Mouse (Mus musculus) testis, adult 2 months (tissue): ENCODE measurements around the gene Sgsh.

ENCODE experiments used
- CTCF ChIP-seq: fragments of 200-500 bp; IDR thresholded peaks from 2 replicates; pipeline ENCODE4 v1.5.1; 2012; ENCODE audit warnings: low read depth, mild to moderate bottlenecking, inconsistent platforms, low read length, moderate library complexity; ENCODE audit not compliant: control insufficient read depth, insufficient read depth, insufficient replicate concordance
- POLR2A ChIP-seq: fragments of 200-500 bp; IDR thresholded peaks from 2 replicates; pipeline ENCODE4 v1.6.1; 2012; ENCODE audit warnings: low read depth, mild to moderate bottlenecking, inconsistent platforms, low read length, moderate library complexity; ENCODE audit not compliant: control insufficient read depth

- no peak for TF ChIP-seq CTCF
- no peak for TF ChIP-seq POLR2A
Observed at GRCm38 (mm10) chr11:119307916-119308315, 47.4 kb downstream of the Sgsh start.
